Mouse (Mus musculus) heart, adult 2 months (tissue): Measurements from ENCODE around the gene Relb.
A peak's percentile ranks its signal among the peaks of the same experiment; 100 is the strongest.

Experiments
- CTCF ChIP-seq: fragments of 200-600 bp; IDR thresholded peaks from 2 replicates; pipeline ENCODE4 v1.8.1; 2022; ENCODE audit warnings: antibody characterized with exemption, mild to moderate bottlenecking, moderate library complexity
- EP300 ChIP-seq: fragments of 200-500 bp; IDR thresholded peaks from 2 replicates; pipeline ENCODE4 v1.6.1; 2011; ENCODE audit warnings: low read depth, low read length, control low read depth; ENCODE audit not compliant: insufficient read depth

DNA sequence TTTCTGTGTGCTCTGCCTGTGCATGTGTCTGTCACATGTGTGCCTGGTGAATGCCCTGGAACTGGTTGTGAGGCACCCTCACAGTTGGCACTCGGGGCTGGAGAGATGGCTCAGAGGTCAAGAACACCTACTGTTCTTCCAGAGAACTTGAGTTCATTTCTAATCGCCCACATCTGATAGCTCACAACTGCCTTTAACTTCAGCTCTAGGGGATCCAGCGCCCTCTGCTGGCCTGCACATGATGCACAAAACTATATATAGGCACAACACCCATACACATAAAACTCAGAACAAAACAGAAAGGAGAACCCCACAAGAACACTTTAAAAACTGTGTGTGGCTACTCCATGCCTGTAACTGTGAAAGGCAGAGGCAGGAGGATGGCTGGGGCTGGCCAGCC, 40.0 kb downstream of the Relb start:
- TF ChIP-seq CTCF, result peak; percentile 60
- no peak for TF ChIP-seq EP300
